Mouse (Mus musculus): ENCODE measurements around the gene Maml2.

DNA sequence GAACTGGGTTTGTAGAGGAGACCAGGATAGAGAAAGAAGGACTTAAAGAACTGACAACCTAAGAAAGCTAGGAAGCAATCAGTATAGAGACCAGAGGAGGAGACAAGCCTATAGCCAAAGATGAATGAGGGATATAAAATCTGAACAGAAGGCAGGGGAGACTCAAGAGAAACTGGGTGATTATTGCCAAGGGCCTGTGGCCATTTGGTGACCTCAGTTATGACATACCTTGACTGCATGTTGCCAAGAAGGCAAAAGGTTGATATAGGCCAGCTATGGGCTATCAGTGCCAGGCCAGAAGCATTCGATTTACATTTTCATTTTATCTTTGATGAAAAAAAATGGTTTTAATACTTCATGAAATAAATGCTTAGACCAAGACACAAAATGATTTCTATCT lies 327.0 kb downstream of the Maml2 start:
- TF ChIP-seq CTCF (IDR thresholded peaks at IDR 0.05; ENCODE audit: insufficient read depth, low read depth, low read length): no peak
- no peak for TF ChIP-seq POLR2A (IDR thresholded peaks at IDR 0.05; ENCODE audit: insufficient read depth, low read depth, low read length)
